Mouse (Mus musculus) lung, postnatal 0 days (tissue): ENCODE data around the gene Gm20388. TPM values are rescaled to one million over a fixed set of nuclear protein-coding genes. Genes with fewer than 3 reads are reported as not detected.
A peak's percentile ranks its signal among the peaks of the same experiment; 100 is the strongest.

ENCODE experiments used
- ATAC-seq: fragments of 200-750 bp; cut with Nextera tagmentation; 2 replicates; pipeline ENCODE4 v1.8.0; 2017; ENCODE audit warnings: moderate library complexity
- DNase-seq: peaks from one replicate; pipeline ENCODE4 v3.0.0-alpha.2; 2016; ENCODE audit warnings: low spot score
- H3K27ac ChIP-seq: fragments of 300-500 bp; sonication (generic); 2 replicates; pipeline ENCODE4 v1.5.1; 2014; ENCODE audit warnings: antibody characterized with exemption, mild to moderate bottlenecking, low read length, mixed read lengths
- H3K27me3 ChIP-seq: fragments of 300-500 bp; sonication (generic); replicated peaks from 2 replicates; pipeline ENCODE4 v1.6.1; 2014; ENCODE audit warnings: low read length, mixed read lengths; ENCODE audit not compliant: insufficient read depth
- H3K36me3 ChIP-seq: fragments of 300-500 bp; sonication (generic); 2 replicates; pipeline ENCODE4 v1.6.1; 2014; ENCODE audit warnings: low read length, mixed read lengths; ENCODE audit not compliant: insufficient read depth
- H3K4me1 ChIP-seq: fragments of 300-500 bp; sonication (generic); 2 replicates; pipeline ENCODE4 v1.6.1; 2014; ENCODE audit warnings: antibody characterized with exemption, low read depth, low read length, mixed read lengths; ENCODE audit not compliant: insufficient read depth
- H3K4me2 ChIP-seq: fragments of 300-500 bp; sonication (generic); replicated peaks from 2 replicates; pipeline ENCODE4 v1.6.1; 2014; ENCODE audit warnings: low read depth, mild to moderate bottlenecking, low read length, moderate library complexity, mixed read lengths
- H3K4me3 ChIP-seq: fragments of 300-500 bp; sonication (generic); 2 replicates; pipeline ENCODE4 v1.5.1; 2014; ENCODE audit warnings: low read depth, low read length
- H3K9ac ChIP-seq: fragments of 300-500 bp; sonication (generic); replicated peaks from 2 replicates; pipeline ENCODE4 v1.6.1; 2014; ENCODE audit warnings: low read depth, mild to moderate bottlenecking
- H3K9me3 ChIP-seq: fragments of 300-500 bp; sonication (generic); 2 replicates; pipeline ENCODE4 v1.6.1; 2016; ENCODE audit warnings: low read length, mixed read lengths
- CTCF ChIP-seq: IDR thresholded peaks from 2 replicates; pipeline ENCODE4 v1.5.1; 2016; ENCODE audit warnings: antibody characterized with exemption, mild to moderate bottlenecking
- EP300 ChIP-seq: IDR thresholded peaks from 2 replicates; pipeline ENCODE4 v1.6.1; 2016; ENCODE audit warnings: antibody characterized with exemption, mild to moderate bottlenecking, control low read depth
- WGBS: fragments of 180-500 bp; shearing (Covaris S2); extraction: QIAGEN DNeasy Blood & Tissue Kit; methylation state at CpG from one replicate; pipeline ENCODE4 v1.1.7; 2014; 5-methylcytosine and 5-hydroxymethylcytosine counted together
- polyA plus RNA-seq: library from polyadenylated mRNA; unstranded; fragments of >200 nt; fragmentation: Nextera tagmentation; extraction: Ambion mirVana; gene quantifications from 2 replicates; pipeline ENCODE4 v1.2.1, GENCODE M21; 2015

Gm20388 gene
- polyA plus RNA-seq, 1 experiment from 2014 or later, result not detected

DNA sequence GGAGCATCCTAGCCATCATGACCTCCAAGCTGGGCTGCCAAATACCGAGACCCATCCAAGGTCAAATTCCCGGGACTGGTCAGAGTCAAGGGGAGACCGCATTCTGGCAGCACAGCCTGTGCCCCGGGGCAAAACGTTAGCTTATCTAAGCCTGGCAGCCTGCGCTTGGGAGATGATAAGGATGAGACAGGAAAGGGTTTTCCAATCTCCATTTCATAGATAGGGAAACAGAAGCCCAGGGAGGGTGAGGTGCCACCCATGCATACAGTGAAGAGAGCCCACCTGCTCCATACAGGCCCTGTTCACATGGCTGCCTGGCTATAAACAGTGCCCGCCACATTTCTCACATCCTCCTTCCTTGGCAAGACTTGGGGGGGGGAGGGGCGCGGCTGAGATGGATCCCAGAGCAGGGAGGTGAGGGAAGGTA lies 2755.7 kb downstream of the Gm20388 start:
- WGBS, result 26% methylated on average over 9 of the region's 9 CpGs
- ATAC-seq, result peak; percentile 11; the same call in 1 of the 2 replicates
- H3K4me1 ChIP-seq, result peaks cover 26% of the 10 kb centered on the region
- H3K4me3 ChIP-seq, result no peak overlapping the region
- no peak overlapping the region for H3K9ac ChIP-seq
- no peaks in the 10 kb centered on the region for H3K27me3 ChIP-seq
- no peak for TF ChIP-seq CTCF
- TF ChIP-seq EP300, result peak; percentile 65; the same call in 1 of the 2 replicates
- no peaks in the 10 kb centered on the region for H3K9me3 ChIP-seq
- H3K27ac ChIP-seq, result peak overlapping the region; percentile 82
- no peak overlapping the region; the same call in 1 of the 2 replicates for H3K4me2 ChIP-seq
- peak; percentile 37 for DNase-seq
- no peaks in the 10 kb centered on the region for H3K36me3 ChIP-seq

DNA sequence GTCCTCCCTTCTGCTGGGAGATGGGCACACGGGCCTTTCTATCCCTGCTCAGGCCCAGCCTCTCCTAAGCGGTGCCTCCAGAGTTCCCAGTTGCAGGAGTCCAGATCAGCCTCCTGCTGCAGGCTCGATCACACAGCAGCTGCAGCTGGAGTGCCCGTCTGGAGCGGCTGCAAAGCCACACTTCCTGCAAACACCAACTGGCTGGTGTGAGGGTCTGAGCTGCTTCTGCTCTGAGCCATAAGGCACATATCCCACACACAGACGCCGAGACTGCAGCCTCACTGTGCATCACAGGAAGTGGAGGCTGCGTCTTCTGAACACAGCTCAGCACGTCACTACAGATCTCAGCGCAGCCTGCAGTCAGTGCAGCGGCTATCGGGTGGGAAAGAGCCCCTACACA lies 2756.2 kb downstream of the Gm20388 start:
- WGBS, result 35% methylated on average over 12 of the region's 12 CpGs
- H3K27me3 ChIP-seq, result no peaks in the 10 kb centered on the region
- no peaks in the 10 kb centered on the region for H3K36me3 ChIP-seq
- H3K9me3 ChIP-seq, result no peaks in the 10 kb centered on the region
- TF ChIP-seq CTCF (no peak), EP300 (no peak)
- DNase-seq (peak; percentile 32), ATAC-seq (peak; percentile 11; the same call in 1 of the 2 replicates)
- no peak overlapping the region for H3K4me2 ChIP-seq
- no peak overlapping the region for H3K4me3 ChIP-seq
- peaks cover 26% of the 10 kb centered on the region for H3K4me1 ChIP-seq
- no peak overlapping the region for H3K9ac ChIP-seq
- peak overlapping the region; percentile 82 for H3K27ac ChIP-seq

DNA sequence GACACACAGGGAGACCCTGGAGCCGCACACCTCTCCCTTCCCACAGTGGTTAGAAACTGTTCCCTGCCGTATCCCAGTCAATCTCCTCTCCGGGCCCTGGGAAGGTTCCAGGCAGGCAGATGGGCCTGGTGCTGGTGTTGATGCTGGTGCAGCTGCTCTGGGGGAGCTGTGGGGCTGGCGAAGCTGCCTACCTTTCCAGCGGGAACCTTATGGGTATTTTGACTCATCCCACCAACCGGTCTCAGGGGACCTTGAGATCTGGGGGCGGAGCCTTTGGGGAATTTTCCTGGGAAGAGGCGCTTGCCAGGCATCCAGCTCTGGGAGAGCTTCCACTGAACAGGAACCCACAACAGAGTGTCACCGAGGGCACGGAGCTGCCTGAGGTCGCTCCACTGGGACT lies 2757.2 kb downstream of the Gm20388 start:
- no peak for DNase-seq
- no peak for ATAC-seq
- H3K36me3 ChIP-seq, result no peaks in the 10 kb centered on the region
- H3K4me1 ChIP-seq, result peaks cover 26% of the 10 kb centered on the region
- no peak overlapping the region for H3K9ac ChIP-seq
- no peaks in the 10 kb centered on the region for H3K9me3 ChIP-seq
- TF ChIP-seq CTCF (no peak), EP300 (no peak)
- no peaks in the 10 kb centered on the region for H3K27me3 ChIP-seq
- WGBS, result 70% methylated on average over 11 of the region's 11 CpGs
- no peak overlapping the region for H3K27ac ChIP-seq
- no peak overlapping the region for H3K4me2 ChIP-seq
- no peak overlapping the region for H3K4me3 ChIP-seq

DNA sequence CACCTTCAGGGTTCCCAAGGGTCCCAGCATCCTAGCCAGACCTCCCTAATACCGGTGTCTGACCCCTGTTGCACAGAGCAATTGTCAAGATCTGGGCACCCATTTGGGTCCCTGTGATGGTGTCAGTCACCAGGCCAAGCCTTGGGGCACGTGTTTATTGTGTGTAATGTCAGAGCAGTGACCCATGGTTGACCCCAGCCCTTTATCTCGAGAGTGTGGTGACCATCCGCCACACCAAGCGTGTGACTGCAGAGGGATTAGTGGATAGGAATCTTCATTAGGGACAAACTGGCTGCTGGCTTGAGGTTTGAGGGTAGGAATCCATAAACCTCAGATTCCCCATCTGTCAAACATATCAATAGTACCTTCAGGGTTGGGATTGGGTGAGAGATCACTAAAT lies 2758.7 kb downstream of the Gm20388 start:
- no peak for TF ChIP-seq CTCF
- no peak for TF ChIP-seq EP300
- Histone ChIP-seq H3K9ac (no peak overlapping the region), H3K27ac (no peak overlapping the region), H3K4me2 (no peak overlapping the region), H3K36me3 (no peaks in the 10 kb centered on the region), H3K4me1 (peaks cover 17% of the 10 kb centered on the region), H3K9me3 (no peaks in the 10 kb centered on the region), H3K4me3 (no peak overlapping the region), H3K27me3 (0 out of 2 replicates have a peak, but pooled peaks cover 3% of the 10 kb centered on the region)
- 40% methylated on average over 5 of the region's 5 CpGs for WGBS
- ATAC-seq (no peak), DNase-seq (no peak)

DNA sequence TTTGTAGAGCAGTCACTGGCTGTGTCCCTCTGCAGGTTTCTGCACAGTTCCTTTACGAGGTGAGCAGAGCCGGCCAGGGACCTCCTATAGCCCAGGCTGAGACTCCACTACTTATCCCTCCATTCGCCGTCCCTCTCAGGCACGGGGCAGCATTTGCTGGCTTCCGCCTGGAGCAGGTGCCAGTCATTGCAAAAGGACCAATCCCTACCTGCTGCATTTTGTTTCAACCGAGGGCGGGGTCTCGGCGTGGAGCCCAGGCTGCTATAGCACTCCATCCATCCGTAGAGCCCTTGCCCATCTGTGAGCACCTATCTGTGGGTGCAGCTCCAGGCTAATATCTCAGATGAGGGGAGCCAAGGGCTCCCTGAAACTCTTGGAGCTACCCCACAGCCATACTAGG lies 2759.4 kb downstream of the Gm20388 start:
- Histone ChIP-seq H3K4me3 (no peak overlapping the region), H3K36me3 (no peaks in the 10 kb centered on the region), H3K27ac (no peak overlapping the region), H3K9ac (no peak overlapping the region), H3K4me1 (peaks cover 16% of the 10 kb centered on the region), H3K27me3 (0 out of 2 replicates have a peak, but pooled peaks cover 6% of the 10 kb centered on the region), H3K9me3 (no peaks in the 10 kb centered on the region), H3K4me2 (no peak overlapping the region)
- ATAC-seq (no peak), DNase-seq (no peak)
- TF ChIP-seq CTCF, result no peak
- TF ChIP-seq EP300, result no peak
- WGBS, result 43% methylated on average over 11 of the region's 11 CpGs

DNA sequence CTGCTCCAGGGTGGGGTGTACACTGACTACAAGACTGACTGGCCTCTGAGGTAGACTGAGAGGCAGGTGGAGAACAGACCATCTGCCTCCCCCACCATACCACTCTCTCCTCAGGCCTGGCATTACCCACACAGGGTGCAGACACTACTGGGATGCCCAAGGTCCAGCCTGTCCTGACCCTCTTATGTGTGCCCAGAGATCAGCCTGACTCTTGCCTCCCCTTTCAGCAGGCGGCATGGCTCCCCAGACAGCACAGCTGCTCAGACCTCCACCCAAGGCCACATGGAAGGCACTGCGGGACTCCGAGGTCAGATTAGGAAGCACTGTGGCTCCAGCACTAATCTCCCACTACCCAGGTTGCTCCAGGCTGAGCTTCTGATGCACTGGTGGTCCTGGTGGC lies 2760.1 kb downstream of the Gm20388 start:
- TF ChIP-seq EP300 (no peak), CTCF (no peak)
- Histone ChIP-seq H3K4me3 (no peak overlapping the region), H3K4me1 (peaks cover 12% of the 10 kb centered on the region), H3K9ac (no peak overlapping the region), H3K27me3 (0 out of 2 replicates have a peak, but pooled peaks cover 6% of the 10 kb centered on the region), H3K4me2 (no peak overlapping the region), H3K36me3 (no peaks in the 10 kb centered on the region), H3K9me3 (no peaks in the 10 kb centered on the region), H3K27ac (no peak overlapping the region)
- WGBS, result 82% methylated on average over 3 of the region's 3 CpGs
- ATAC-seq (no peak), DNase-seq (no peak)

DNA sequence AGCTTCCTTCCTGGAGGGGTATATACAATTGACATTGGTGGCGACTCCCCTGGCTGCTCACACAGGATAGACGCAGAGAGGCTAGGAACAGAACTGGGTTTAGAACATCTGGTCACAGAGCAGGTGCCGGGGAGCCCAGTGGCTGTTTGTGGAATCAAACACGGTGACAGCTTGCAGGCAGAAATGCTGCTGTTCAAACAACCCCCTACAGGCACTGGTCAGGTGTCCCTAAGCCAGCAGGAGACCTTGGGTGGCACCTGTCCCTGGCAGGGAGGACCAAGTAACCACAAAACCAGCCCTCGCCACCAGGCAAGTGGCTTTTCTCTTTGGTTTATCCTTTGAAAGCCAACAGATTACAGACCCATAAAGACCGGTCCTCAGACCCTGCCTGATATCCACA lies 2761.3 kb downstream of the Gm20388 start:
- Histone ChIP-seq H3K27me3 (0 out of 2 replicates have a peak, but pooled peaks cover 6% of the 10 kb centered on the region), H3K9me3 (no peaks in the 10 kb centered on the region), H3K4me2 (no peak overlapping the region), H3K36me3 (no peaks in the 10 kb centered on the region), H3K4me1 (peaks cover 3% of the 10 kb centered on the region), H3K4me3 (no peak overlapping the region), H3K27ac (no peak overlapping the region), H3K9ac (no peak overlapping the region)
- no peak for TF ChIP-seq EP300
- no peak for TF ChIP-seq CTCF
- WGBS, result 59% methylated on average over 6 of the region's 6 CpGs
- no peak for DNase-seq
- ATAC-seq, result no peak
